Mouse (Mus musculus) c-Kit-positive CD71-positive TER-119-positive erythroid progenitor cells, embryonic 14.5 days (primary cell): ENCODE measurements at regions not wholly inside any gene's neighbourhood (a gene's known extent, or its start where the extent isn't known, plus 50 kb on each side); places are given as distances from the start of the nearest gene placed in this dataset.

ENCODE experiments used
- DNase-seq: peaks from one replicate; pipeline ENCODE4 v3.0.0-alpha.2; 2013; ENCODE audit warnings: low spot score

GRCm38 (mm10) chr5:50126177-50126576, 67.4 kb upstream of the Adgra3 start:
- peak; percentile 83 for DNase-seq

GRCm38 (mm10) chr5:50125676-50126075, 66.9 kb upstream of the Adgra3 start:
- DNase-seq, result peak; percentile 17

GRCm38 (mm10) chr5:50122829-50123241, 64.0 kb upstream of the Adgra3 start:
- no peak for DNase-seq

- DNase-seq, result no peak
Observed at GRCm38 (mm10) chr5:50119860-50120259, 61.1 kb upstream of the Adgra3 start.
